Mouse (Mus musculus) testis, postnatal 14 days (tissue): ENCODE results near the gene Parp1.
"Not testable (repeated sequence)": the region's sequence is repeated elsewhere in the genome, so short reads cannot be mapped to it uniquely, and the experiment has no call there.

Source experiments
- DNase-seq: peaks from one replicate; pipeline ENCODE4 v3.0.0; 2021; ENCODE audit warnings: low spot score

Parp1 gene

DNA sequence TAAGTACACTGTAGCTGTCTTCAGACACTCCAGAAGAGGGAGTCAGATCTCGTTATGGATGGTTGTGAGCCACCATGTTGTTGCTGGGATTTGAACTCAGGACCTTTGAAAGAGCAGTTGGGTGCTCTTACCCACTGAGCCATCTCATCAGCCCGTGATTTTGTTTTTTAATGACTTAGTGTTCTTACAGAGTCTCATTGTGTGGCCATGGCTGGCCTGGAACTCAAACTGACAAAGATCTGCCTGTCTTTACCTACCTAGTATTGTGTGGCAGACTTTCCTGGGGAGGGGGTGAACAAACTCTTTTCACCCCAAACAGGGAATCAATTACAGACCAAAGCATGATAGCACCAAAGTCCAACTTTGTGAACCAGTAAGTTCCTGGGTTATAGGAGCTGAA is 69.1 kb downstream of the Parp1 start:
- not testable (repeated sequence) for DNase-seq

DNA sequence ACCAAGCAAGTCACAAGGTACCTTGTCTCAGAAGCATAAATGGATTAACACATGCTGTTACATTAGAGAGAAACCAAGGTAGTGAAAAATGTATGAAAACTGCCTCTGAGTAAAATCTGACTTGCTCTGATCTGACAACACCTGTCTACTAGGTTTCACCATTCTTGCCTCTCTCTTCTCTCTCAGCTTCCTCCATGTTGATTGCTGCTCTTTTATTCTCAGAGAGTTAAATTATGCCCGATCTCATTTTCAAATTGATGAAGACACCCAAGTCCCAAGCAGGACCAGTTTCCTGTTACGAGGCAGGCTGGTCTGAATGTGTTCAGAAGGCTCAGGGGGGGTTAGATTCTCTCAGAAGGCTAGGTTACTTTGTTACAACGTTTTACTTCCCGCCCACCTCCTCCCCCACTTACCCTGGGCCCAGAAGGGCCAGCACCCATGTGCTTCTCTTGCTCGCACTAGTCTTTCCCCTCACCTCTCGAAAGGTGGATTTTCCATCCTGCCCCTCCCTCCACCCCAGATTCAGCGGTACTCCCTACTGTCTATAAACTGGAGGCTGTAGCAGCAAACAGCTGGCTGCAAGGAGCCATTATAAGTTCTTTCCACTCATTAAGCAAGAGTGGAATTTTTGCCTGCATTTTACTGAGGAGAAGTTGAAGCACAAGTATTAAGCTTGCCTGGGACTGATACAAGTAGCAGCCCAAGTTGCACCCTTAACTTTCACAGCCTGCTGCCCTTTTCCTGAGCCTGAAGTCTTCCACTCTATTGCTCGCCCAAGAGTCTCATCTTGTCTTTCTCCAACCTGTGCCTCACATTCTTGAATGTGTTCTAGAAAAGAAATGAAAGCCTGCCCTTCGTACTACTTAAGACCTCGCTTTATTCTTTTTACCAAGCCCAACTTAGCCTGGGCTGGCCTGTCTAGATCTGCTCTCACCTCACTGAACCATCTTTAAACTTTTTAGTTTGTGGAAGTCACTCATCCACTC is 71.0 kb downstream of the Parp1 start:
- DNase-seq, result peak; percentile 80

GRCm38 (mm10) chr1:180640605-180641125 is 71.9 kb downstream of the Parp1 start:
- peak; percentile 73 for DNase-seq

- peak; percentile 94 for DNase-seq
Observed at GRCm38 (mm10) chr1:180641137-180641517, 72.4 kb downstream of the Parp1 start, which contains the start of gene Lin9. TSS of gene Lin9 (plus strand) at chr1:180641150.

DNA sequence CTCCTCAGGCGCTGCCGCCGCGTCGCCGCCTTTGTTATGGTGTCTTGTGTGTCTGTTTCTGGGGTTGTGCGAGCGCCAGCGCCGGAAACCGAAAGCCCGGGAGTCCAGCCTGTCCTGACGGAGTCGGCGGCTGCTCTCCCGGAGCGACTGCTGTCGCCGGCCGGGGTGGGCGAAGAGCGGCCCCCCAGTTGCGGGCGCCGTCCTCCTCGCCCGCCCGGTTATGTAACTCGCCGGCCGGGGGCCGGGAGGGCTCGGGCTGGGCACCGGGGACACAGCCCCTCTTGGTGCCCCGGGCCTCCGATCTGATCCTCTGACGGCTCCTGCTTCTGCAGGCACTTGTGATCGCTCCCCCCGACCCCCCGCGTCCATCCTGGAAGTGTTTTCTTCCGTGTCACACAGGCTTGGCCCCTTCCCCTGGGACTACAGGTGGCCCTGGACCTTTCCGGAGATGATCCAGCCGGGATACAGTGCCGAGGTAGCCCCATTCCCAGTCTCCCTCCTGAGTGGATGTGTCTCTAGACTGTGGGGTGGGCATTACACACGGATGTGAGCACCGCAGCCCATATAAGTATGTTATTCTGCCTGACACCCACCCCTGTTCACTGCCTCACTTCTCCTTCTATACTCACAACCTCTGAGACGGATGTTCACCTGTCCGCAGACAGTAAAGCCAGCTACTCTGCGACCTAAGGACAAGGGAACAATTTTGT is 72.9 kb downstream of the Parp1 start:
- DNase-seq, result peak; percentile 65

- DNase-seq, result no peak
Observed at GRCm38 (mm10) chr1:180642228-180642564, 73.5 kb downstream of the Parp1 start.
